Mouse (Mus musculus) thymus, postnatal 0 days (tissue): Measurements from ENCODE around the gene Gm9495. TPM values are rescaled to one million over a fixed set of nuclear protein-coding genes. Genes with fewer than 3 reads are reported as not detected.
"Not testable (repeated sequence)": the region's sequence is repeated elsewhere in the genome, so short reads cannot be mapped to it uniquely, and the experiment has no call there.

ENCODE experiments used
- DNase-seq: peaks from one replicate; pipeline ENCODE4 v3.0.0-alpha.2; 2015; ENCODE audit warnings: low spot score
- polyA plus RNA-seq: library from polyadenylated mRNA; unstranded; fragments of >200 nt; fragmentation: Nextera tagmentation; extraction: Ambion mirVana; gene quantifications from 2 replicates; pipeline ENCODE4 v1.2.1, GENCODE M21; 2015

Gm9495 gene
- not detected in 2 replicates for polyA plus RNA-seq

DNA sequence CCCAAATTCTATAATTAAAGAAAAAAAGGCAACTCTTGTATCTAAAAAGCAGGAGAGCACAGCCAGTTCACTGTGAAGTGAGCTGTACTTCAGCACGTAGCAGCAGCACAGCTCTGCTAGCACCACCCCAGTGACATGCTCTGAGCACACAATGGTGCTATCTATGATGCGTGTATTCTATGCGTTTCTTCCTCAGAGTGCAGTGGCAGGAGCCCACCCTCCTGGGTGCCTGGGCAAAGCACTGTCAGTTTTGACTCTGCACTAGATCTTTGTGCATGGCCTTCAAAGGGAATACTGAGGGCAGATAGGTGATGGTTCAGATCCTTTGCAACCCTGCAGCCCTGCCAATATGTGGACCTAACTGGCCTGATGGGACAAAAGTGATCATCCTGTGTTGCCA, at the start of gene Gm9495:
Gene Gm9495 (minus strand): TSS at position 101 of the 400 bp plus-strand sequence.
- DNase-seq = not testable (repeated sequence)

DNA sequence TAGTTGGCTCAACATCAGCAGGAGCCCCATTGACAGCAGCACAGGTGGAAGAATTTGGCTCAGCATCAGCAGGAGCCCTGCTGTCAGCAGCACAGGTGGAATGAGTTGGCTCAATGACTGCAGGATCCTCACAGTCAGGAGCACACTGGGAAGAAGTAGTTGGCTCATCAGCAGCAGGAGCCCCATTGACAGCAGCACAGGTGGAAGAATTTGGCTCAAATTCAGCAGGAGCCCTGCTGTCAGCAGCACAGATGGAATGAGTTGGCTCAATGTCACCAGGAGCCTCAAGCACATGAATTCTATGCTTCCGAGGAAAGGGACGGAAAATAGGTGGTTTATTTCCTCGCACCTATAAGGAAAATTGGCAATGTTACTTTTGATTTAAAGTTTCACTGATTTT, 21.6 kb upstream of the Gm9495 start:
- not testable (repeated sequence) for DNase-seq

DNA sequence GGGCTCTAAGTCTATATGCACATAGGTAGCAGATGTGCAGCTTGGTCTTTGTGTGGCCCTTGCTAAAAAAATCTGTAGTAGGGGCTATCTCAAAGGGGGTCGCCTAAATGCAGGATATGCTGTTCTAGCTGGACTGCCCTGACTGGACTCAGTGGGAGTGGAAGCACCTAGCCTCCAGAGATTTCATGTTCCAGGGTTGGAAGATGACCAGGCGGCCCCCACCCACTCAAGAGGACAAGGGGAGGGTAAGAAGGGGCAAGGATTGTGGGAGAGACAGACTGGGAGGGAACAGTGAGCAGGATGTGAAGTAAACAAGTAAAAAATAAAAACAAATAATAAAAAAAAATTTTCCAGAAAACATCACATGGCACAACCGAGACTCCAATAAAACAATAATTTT, 33.3 kb downstream of the Gm9495 start:
- not testable (repeated sequence) for DNase-seq

DNA sequence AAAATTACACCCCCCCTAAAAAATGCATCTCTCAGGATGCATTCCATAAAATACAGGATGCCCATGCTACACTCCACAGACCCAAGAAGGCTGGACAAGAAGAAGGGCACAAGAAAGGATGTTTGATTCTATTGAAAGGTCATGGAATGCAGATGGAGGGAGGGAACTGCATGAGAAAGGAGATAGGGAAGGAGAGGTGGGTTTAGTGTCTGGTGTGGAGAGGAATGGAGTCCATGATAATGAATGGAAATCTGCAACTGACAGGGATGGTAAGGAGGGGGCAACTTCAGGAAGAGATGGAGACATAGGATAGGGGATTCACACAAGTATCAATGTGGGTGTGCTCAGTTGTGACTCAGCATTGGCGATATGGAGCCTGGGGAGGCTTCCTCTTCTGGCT, 39.0 kb downstream of the Gm9495 start:
- no peak for DNase-seq

DNA sequence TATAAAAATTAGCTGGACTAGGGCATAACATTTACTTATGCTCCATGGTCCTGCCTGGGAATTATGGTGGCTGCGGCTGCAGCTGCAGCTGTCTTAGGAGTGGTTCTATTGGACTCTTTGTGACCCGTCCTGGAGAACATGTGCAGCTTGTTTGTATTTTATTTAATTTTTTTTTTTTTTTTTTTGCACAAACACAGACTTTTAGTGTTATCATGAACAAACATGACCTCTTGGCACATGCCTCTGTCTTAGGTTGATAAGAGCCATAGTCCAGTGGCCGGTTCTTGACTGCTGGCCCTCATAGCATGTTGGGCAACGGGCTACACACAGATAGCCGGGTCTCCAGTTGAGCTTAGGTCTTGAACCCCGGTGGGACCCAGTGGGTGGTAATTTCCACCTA, 48.6 kb downstream of the Gm9495 start:
- no peak for DNase-seq

DNA sequence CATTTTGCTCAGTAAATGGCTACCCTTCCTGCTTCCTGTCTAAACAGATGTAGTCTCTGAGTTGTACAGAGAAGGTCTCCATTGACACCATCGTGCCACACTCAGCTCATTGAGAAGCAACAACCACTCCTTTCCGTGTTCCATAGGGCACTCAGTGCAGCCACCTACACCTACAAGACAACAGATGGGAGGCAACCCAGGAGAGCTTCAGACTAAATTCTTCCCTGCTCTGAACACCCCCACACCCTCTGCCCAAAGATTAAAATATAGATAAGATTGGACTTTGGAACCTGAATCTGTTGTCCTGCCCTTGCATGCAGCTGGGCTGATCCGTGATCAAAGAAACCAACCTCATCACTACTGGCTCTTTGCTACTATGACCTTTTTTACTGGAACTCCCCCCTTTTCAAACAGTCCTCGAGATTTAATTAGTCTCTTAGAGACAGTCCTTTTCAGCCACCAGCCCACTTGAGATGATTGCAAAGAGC, 53.4 kb downstream of the Gm9495 start:
- DNase-seq = no peak

DNA sequence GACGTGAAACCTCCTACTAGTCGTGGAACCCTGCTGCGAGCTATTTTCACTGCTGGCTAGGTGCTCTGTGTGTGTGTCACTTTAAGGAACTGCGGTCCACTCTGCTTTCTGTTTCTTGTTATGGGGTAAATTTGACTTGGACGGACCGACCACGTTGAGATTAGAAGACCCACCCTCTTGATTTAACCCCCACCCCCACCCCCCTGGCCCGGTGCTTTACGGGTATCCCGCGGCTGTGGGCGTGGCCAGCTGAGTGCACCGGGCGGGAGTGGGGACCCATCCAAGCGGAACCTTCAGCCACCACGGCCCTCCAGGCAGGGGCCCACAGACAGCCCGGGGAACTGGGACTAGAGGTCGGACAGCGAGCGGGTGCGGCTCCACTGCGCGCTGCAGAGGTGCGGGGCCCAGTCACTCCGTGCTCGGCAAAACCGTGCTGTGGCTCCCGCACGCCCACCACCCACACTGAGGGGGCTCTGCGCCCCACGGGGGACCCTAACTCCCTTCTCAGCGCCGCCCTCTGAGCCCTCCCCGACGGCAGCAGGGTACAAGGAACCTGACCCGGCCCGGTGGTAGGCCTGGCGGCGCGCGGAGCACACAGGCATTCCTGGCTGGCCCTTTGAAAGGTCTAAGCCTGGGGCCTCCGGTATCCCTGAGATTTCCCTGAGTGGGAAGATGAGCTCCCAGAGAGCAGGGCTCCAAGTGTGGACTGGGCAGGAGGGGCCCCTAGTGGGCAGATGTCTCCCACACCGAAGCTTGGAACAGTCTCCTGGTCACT, 54.0 kb downstream of the Gm9495 start:
- DNase-seq = peak; percentile 2

DNA sequence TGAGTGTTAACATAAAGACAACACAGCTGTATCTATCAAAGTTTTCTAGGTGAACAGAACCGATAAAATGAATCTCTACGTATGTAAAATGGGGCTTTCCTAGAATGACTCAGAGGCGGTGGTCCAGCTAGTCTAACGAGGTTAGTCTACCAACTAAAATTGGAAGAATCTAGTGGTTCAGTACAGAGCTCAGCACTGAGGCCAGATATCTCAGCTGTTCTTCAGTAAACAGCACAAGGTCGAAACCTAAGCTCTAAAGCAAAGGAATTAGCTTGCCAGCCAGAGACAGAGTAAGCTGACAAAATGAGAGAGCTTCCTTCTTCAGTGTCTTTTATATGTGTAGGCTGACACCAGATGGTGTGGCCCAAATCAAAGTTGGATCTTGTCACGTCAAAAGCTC, 57.2 kb downstream of the Gm9495 start:
- DNase-seq = no peak

DNA sequence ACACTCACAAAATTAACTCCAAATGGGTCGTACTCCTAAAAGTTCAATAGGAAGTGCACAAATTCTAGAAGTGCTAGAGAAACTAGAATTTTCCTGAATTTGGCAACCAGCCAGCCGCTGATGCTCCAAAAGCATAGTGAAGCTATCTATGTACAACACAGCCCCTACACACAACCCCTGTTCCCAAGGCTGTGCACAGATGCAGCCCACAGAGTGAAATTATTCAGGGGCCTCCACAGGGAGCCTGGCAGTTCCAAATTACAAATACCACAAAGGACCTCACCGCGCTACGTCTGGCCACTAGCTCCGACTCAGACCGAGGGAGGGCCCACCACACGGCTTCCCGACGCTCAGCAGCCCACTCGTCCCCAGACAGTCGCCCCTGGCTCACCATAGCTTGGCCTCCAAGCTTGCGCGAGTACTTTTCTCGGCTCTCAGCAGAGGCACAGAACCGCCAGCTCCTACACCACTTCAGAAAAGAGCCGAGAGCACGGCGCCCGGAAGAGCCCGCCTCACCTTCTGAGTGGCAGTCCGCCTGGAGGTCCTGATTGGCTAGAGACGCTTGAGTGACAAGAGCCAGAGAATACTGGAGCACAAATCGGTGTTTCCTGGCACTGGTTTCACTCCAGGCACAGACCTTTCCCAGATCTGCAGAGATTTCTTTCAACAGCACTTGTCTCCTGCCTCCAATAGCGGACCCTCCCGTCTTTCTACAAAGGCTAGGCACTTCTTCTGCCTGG, 58.1 kb downstream of the Gm9495 start:
- peak; percentile 91 for DNase-seq

DNA sequence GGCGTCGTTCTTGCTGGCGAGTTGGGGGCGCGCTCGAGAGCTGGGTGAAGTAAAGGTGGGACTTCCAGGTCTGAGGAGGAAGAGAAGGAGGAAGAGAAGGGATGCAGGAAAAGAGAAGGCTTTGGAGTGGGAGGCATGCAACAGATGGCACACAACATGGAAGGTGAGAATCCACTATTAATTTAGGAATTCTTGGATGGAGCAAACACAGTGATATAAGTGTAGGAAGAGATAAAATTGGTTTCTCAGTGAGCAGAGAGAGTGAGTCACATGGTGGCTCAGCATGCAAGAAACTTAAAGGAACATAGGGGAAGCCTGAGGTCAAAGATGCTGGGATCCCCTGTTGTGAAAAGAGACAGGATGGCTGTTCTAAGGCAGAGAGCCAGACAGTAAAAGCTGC, 69.0 kb downstream of the Gm9495 start:
- no peak for DNase-seq

Other genes with a start within 250 kb of the Gm9495 start
- gene Zfp930, start 244.5 kb downstream of the Gm9495 start, polyA plus RNA-seq = 14.1 and 16.4 TPM in 2 replicates
- gene D130040H23Rik, start 182.5 kb downstream of the Gm9495 start, polyA plus RNA-seq = 4.6 and 6.2 TPM in 2 replicates
- not detected in 2 replicates for gene Gm7697, start 69.4 kb upstream of the Gm9495 start, polyA plus RNA-seq
- 20.1 and 20.7 TPM in 2 replicates for gene Zfp868, start 172.0 kb upstream of the Gm9495 start, polyA plus RNA-seq
- gene Zfp964, start 200.9 kb upstream of the Gm9495 start, polyA plus RNA-seq = 0.48 and 0.54 TPM in 2 replicates